Mouse (Mus musculus) liver, embryonic 15.5 days (tissue): ENCODE measurements around the gene Ccnd1. TPM values are rescaled to one million over a fixed set of nuclear protein-coding genes. Genes with fewer than 3 reads are reported as not detected.

Source experiments
- ATAC-seq: fragments of 200-750 bp; cut with Nextera tagmentation; 2 replicates; pipeline ENCODE4 v1.8.0; 2017; ENCODE audit warnings: moderate number of reproducible peaks, mild to moderate bottlenecking, moderate library complexity; ENCODE audit not compliant: insufficient read depth
- H3K27ac ChIP-seq: fragments of 300-500 bp; sonication (generic); replicated peaks from 2 replicates; pipeline ENCODE4 v1.5.1; 2015; ENCODE audit warnings: mild to moderate bottlenecking, inconsistent platforms
- H3K27me3 ChIP-seq: fragments of 300-500 bp; sonication (generic); 2 replicates; pipeline ENCODE4 v1.6.1; 2015; ENCODE audit warnings: mild to moderate bottlenecking, inconsistent platforms
- H3K36me3 ChIP-seq: fragments of 300-500 bp; sonication (generic); replicated peaks from 2 replicates; pipeline ENCODE4 v1.6.1; 2015; ENCODE audit warnings: moderate library complexity, mild to moderate bottlenecking, inconsistent platforms
- H3K4me1 ChIP-seq: fragments of 300-500 bp; sonication (generic); replicated peaks from 2 replicates; pipeline ENCODE4 v1.6.1; 2015; ENCODE audit warnings: inconsistent platforms
- H3K4me2 ChIP-seq: fragments of 300-500 bp; sonication (generic); 2 replicates; pipeline ENCODE4 v1.6.1; 2015; ENCODE audit warnings: moderate library complexity, mild to moderate bottlenecking, inconsistent platforms
- H3K4me3 ChIP-seq: fragments of 300-500 bp; sonication (generic); replicated peaks from 2 replicates; pipeline ENCODE4 v1.5.1; 2015; ENCODE audit warnings: mild to moderate bottlenecking, inconsistent platforms
- H3K9ac ChIP-seq: fragments of 300-500 bp; sonication (generic); 2 replicates; pipeline ENCODE4 v1.6.1; 2015; ENCODE audit warnings: moderate library complexity, mild to moderate bottlenecking, inconsistent platforms
- H3K9me3 ChIP-seq: fragments of 300-500 bp; sonication (generic); replicated peaks from 2 replicates; pipeline ENCODE4 v1.6.1; 2016; ENCODE audit warnings: inconsistent platforms
- WGBS: fragments of 180-500 bp; shearing (Covaris S2); methylation state at CpG from one replicate; pipeline ENCODE4 v1.1.7; 2015; ENCODE audit warnings: mixed read lengths; ENCODE audit not compliant: insufficient replicate concordance; 5-methylcytosine and 5-hydroxymethylcytosine counted together
- polyA plus RNA-seq: library from polyadenylated mRNA; unstranded; fragments of >200 nt; fragmentation: Nextera tagmentation; extraction: Ambion mirVana; gene quantifications from 2 replicates; pipeline ENCODE4 v1.2.1, GENCODE M21; 2015

Gene Ccnd1
- polyA plus RNA-seq, 1 experiment from 2014 or later = 24.5 TPM

DNA sequence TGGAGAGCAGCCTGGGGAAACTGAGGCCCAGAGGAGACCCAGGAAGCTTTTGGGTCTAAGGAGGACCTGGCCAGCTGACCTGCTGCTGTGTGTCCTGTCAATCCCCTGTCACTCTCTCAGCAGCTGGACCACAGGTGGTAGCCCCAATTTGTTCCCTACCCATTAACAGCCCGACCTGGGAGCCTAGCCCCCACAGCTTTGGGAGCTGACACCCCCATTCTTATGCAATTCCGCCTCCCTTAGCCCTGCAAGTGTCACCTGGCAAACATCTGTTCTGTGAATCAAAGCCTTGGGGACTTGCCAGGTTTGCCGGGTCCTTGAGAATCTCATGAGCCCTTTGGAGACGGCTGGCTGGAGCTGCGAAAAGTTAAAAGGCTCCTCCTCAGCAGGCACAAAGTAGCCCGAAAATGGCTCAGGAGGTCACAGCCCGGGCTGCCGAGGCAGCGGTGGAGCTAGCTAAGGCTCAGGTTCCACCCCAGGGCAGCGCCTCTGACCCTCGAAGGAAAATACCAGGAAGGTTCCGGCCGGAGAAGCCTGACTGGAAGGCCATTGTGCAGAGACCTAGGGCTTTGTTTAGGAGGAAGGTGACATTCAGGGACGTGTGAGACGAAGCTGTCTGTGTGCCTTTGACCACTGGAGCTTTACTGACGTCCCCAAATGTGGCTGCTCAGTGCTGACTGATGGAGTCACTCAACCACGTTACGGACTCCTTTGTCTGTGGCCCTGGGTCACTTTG is 51.0 kb downstream of the Ccnd1 start:
- Histone ChIP-seq H3K27me3 (peaks cover 51% of the 10 kb centered on the region), H3K4me1 (no peaks in the 10 kb centered on the region), H3K27ac (no peak overlapping the region), H3K9me3 (no peaks in the 10 kb centered on the region), H3K9ac (no peak overlapping the region), H3K4me3 (no peak overlapping the region), H3K36me3 (no peaks in the 10 kb centered on the region), H3K4me2 (no peak overlapping the region)
- no peak for ATAC-seq
- WGBS = 14% methylated on average over 18 of the region's 18 CpGs

DNA sequence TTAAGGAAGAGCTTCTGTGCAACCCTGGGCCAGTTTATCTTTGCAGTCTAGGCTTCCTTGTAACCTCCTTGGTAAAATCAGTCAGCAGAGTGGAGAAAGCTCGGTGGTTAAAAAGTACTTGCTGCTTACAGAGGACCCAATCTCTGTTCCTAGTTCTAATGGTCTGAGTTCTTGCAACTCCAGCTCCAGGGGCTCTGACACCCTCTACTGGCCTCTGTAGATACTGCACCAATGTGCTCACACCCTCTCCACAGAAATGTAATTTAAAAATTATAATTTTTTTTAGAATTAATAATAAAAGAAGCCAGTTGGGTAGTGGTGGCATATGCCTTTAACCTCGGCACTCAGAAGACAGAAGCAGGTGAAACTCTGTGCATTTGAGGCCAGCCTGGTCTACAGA is 52.1 kb downstream of the Ccnd1 start:
- 49% methylated on average over 2 of the region's 2 CpGs for WGBS
- H3K36me3 ChIP-seq = no peaks in the 10 kb centered on the region
- peaks cover 42% of the 10 kb centered on the region for H3K27me3 ChIP-seq
- no peak overlapping the region for H3K27ac ChIP-seq
- no peak overlapping the region for H3K9ac ChIP-seq
- no peaks in the 10 kb centered on the region for H3K9me3 ChIP-seq
- no peak overlapping the region for H3K4me2 ChIP-seq
- ATAC-seq = no peak
- no peak overlapping the region for H3K4me3 ChIP-seq
- no peaks in the 10 kb centered on the region for H3K4me1 ChIP-seq

- Histone ChIP-seq H3K27me3 (peaks cover 7% of the 10 kb centered on the region), H3K9ac (no peak overlapping the region), H3K4me1 (no peaks in the 10 kb centered on the region), H3K36me3 (no peaks in the 10 kb centered on the region), H3K4me2 (no peak overlapping the region), H3K9me3 (no peaks in the 10 kb centered on the region), H3K4me3 (no peak overlapping the region), H3K27ac (no peak overlapping the region)
- WGBS = 43% methylated on average over 2 of the region's 2 CpGs
- ATAC-seq = no peak
Observed at GRCm38 (mm10) chr7:144883106-144883505, 56.6 kb downstream of the Ccnd1 start.

Other genes with a start within 250 kb of the Ccnd1 start
- 1.4 and 1.5 TPM in 2 replicates for gene Ano1, start 188.0 kb downstream of the Ccnd1 start, polyA plus RNA-seq
- gene Fgf3, start 101.8 kb downstream of the Ccnd1 start, polyA plus RNA-seq = 0.06 TPM in 1 of 2 replicates, not detected in the other
- gene Fgf4, start 92.6 kb downstream of the Ccnd1 start, polyA plus RNA-seq = not detected in 2 replicates
- gene Fgf15, start 43.4 kb downstream of the Ccnd1 start, polyA plus RNA-seq = not detected in 2 replicates
- 8.3 and 9.4 TPM in 2 replicates for gene LTO1, start 24.8 kb downstream of the Ccnd1 start, polyA plus RNA-seq